Mouse (Mus musculus) urinary bladder, postnatal 10 days (tissue): Measurements from ENCODE around the gene Zfp78.
A peak's percentile ranks its signal among the peaks of the same experiment; 100 is the strongest.
"Not testable (repeated sequence)": the region's sequence is repeated elsewhere in the genome, so short reads cannot be mapped to it uniquely, and the experiment has no call there.

Experiments used
- DNase-seq: peaks from one replicate; pipeline ENCODE4 v3.0.0; 2022; ENCODE audit warnings: low spot score

Zfp78 gene

GRCm38 (mm10) chr7:6363047-6363488 lies at the start of gene Zfp78:
Gene Zfp78, plus strand, starts transcription at chr7:6363280.
- peak; percentile 27 for DNase-seq

GRCm38 (mm10) chr7:6330458-6331232 lies 32.4 kb upstream of the Zfp78 start:
- DNase-seq, result no peak

GRCm38 (mm10) chr7:6331233-6331956 lies 31.7 kb upstream of the Zfp78 start, which contains the start of gene Zfp583:
Gene Zfp583, minus strand, starts transcription at chr7:6331285.
- DNase-seq, result peak; percentile 14

- no peak for DNase-seq
Measured at GRCm38 (mm10) chr7:6339865-6340264, 23.2 kb upstream of the Zfp78 start.

- DNase-seq, result no peak
Measured at GRCm38 (mm10) chr7:6343501-6344071, 19.5 kb upstream of the Zfp78 start, which contains the start of gene Gm3854. Gene Gm3854, plus strand, starts transcription at chr7:6343759.

GRCm38 (mm10) chr7:6344124-6344523 lies 19.0 kb upstream of the Zfp78 start:
- DNase-seq, result no peak

GRCm38 (mm10) chr7:6358121-6358520 lies 5.0 kb upstream of the Zfp78 start:
- no peak for DNase-seq

GRCm38 (mm10) chr7:6358937-6359590 lies 4.0 kb upstream of the Zfp78 start:
- no peak for DNase-seq

- DNase-seq, result no peak
Measured at GRCm38 (mm10) chr7:6360477-6361060, 2.5 kb upstream of the Zfp78 start.

GRCm38 (mm10) chr7:6361756-6362155 lies 1.3 kb upstream of the Zfp78 start:
- DNase-seq, result no peak

- peak; percentile 93 for DNase-seq
Measured at GRCm38 (mm10) chr7:6362268-6363046, 623 bp upstream of the Zfp78 start.

- DNase-seq, result no peak
Measured at GRCm38 (mm10) chr7:6364761-6365160, 1.7 kb downstream of the Zfp78 start.

- DNase-seq, result no peak
Measured at GRCm38 (mm10) chr7:6367185-6367584, 4.1 kb downstream of the Zfp78 start.

GRCm38 (mm10) chr7:6368146-6368545 lies 5.1 kb downstream of the Zfp78 start:
- not testable (repeated sequence) for DNase-seq

- no peak for DNase-seq
Measured at GRCm38 (mm10) chr7:6369460-6369859, 6.4 kb downstream of the Zfp78 start.

GRCm38 (mm10) chr7:6372993-6373392 lies 9.9 kb downstream of the Zfp78 start:
- no peak for DNase-seq

GRCm38 (mm10) chr7:6378441-6378840 lies 15.4 kb downstream of the Zfp78 start:
- no peak for DNase-seq

- no peak for DNase-seq
Measured at GRCm38 (mm10) chr7:6381431-6381830, 18.4 kb downstream of the Zfp78 start.

- DNase-seq, result peak; percentile 67
Measured at GRCm38 (mm10) chr7:6383044-6383455, 20.0 kb downstream of the Zfp78 start, which contains the start of gene Zfp28. Gene Zfp28, plus strand, starts transcription at chr7:6383295.

- DNase-seq, result no peak
Measured at GRCm38 (mm10) chr7:6384011-6384410, 20.9 kb downstream of the Zfp78 start.

GRCm38 (mm10) chr7:6386995-6387394 lies 23.9 kb downstream of the Zfp78 start:
- DNase-seq, result no peak
